Mouse (Mus musculus): ENCODE results near the gene Syngr4. TPM values are rescaled to one million over a fixed set of nuclear protein-coding genes. Genes with fewer than 3 reads are reported as not detected.

Syngr4 gene
- polyA plus RNA-seq, 1 experiment from 2014 or later = 0.82 TPM

- DNase-seq (ENCODE audit: low spot score) (peak; percentile 40), ATAC-seq (ENCODE audit: insufficient read depth, low FRiP score, low TSS enrichment) (peak; percentile 32; the same call in 1 of the 2 replicates)
- peak within 1 kb of the TSS; percentile 41 for H3K4me2 ChIP-seq (ENCODE audit: low read depth)
- H3K4me3 ChIP-seq (ENCODE audit: low read depth, low read length) = peak within 1 kb of the TSS; percentile 27
- no peaks in the 10 kb centered on the region for H3K4me1 ChIP-seq (ENCODE audit: control insufficient read depth, insufficient read depth, low read length)
- 4% methylated on average over 24 of the region's 24 CpGs for WGBS
- H3K27me3 ChIP-seq (ENCODE audit: control insufficient read depth, insufficient read depth, low read length) = no peaks in the 10 kb centered on the region
- H3K9ac ChIP-seq (ENCODE audit: low read length) = peak within 1 kb of the TSS; percentile 18
- no peaks in the 10 kb centered on the region for H3K9me3 ChIP-seq (ENCODE audit: control insufficient read depth, low read length)
- no peaks in the 10 kb centered on the region for H3K36me3 ChIP-seq (ENCODE audit: control insufficient read depth, insufficient read depth, low read length)
- H3K27ac ChIP-seq (ENCODE audit: low read depth, low read length) = peak within 1 kb of the TSS; percentile 65; the same call in 1 of the 2 replicates
Observed at GRCm38 (mm10) chr7:45923762-45924428, 27.4 kb upstream of the Syngr4 start, which contains the start of gene Ccdc114. Ccdc114 (plus strand) TSS chr7:45924072.

- DNase-seq (ENCODE audit: low spot score) (peak; percentile 93), ATAC-seq (ENCODE audit: insufficient read depth, low FRiP score, low TSS enrichment) (peak; percentile 89)
- Histone ChIP-seq H3K27me3 (ENCODE audit: control insufficient read depth, insufficient read depth, low read length) (no peaks in the 10 kb centered on the region), H3K9ac (ENCODE audit: low read length) (peak overlapping the region; percentile 18), H3K9me3 (ENCODE audit: control insufficient read depth, low read length) (no peaks in the 10 kb centered on the region), H3K4me1 (ENCODE audit: control insufficient read depth, insufficient read depth, low read length) (no peaks in the 10 kb centered on the region), H3K4me3 (ENCODE audit: low read depth, low read length) (peak overlapping the region; percentile 27), H3K4me2 (ENCODE audit: low read depth) (peak overlapping the region; percentile 41), H3K27ac (ENCODE audit: low read depth, low read length) (peak overlapping the region; percentile 65; the same call in 1 of the 2 replicates), H3K36me3 (ENCODE audit: control insufficient read depth, insufficient read depth, low read length) (no peaks in the 10 kb centered on the region)
- WGBS = 1% methylated on average over 37 of the region's 37 CpGs
Observed at GRCm38 (mm10) chr7:45922928-45923761, 26.6 kb upstream of the Syngr4 start.

GRCm38 (mm10) chr7:45921950-45922600 is 25.6 kb upstream of the Syngr4 start:
- H3K4me3 ChIP-seq (ENCODE audit: low read depth, low read length) = no peak overlapping the region

GRCm38 (mm10) chr7:45921242-45921621 is 24.7 kb upstream of the Syngr4 start, which contains the start of gene Emp3:
Emp3 (minus strand) TSS chr7:45921404.
- ATAC-seq (ENCODE audit: insufficient read depth, low FRiP score, low TSS enrichment) = no peak
- Histone ChIP-seq H3K27me3 (ENCODE audit: control insufficient read depth, insufficient read depth, low read length) (no peaks in the 10 kb centered on the region), H3K4me1 (ENCODE audit: control insufficient read depth, insufficient read depth, low read length) (peaks cover 12% of the 10 kb centered on the region), H3K4me2 (ENCODE audit: low read depth) (peak within 1 kb of the TSS; percentile 7; the same call in 1 of the 2 replicates), H3K9ac (ENCODE audit: low read length) (no peak within 1 kb of the TSS; the same call in 1 of the 2 replicates), H3K9me3 (ENCODE audit: control insufficient read depth, low read length) (no peaks in the 10 kb centered on the region), H3K36me3 (ENCODE audit: control insufficient read depth, insufficient read depth, low read length) (no peaks in the 10 kb centered on the region), H3K27ac (ENCODE audit: low read depth, low read length) (no peak within 1 kb of the TSS), H3K4me3 (ENCODE audit: low read depth, low read length) (no peak within 1 kb of the TSS)
- no peak for DNase-seq (ENCODE audit: low spot score)
- 51% methylated on average over 9 of the region's 9 CpGs for WGBS

More at GRCm38 (mm10) chr7:45921950-45922600, 25.6 kb upstream of the Syngr4 start:
- 85% methylated on average over 12 of the region's 12 CpGs for WGBS
- Histone ChIP-seq H3K36me3 (ENCODE audit: control insufficient read depth, insufficient read depth, low read length) (no peaks in the 10 kb centered on the region), H3K27ac (ENCODE audit: low read depth, low read length) (no peak overlapping the region), H3K4me1 (ENCODE audit: control insufficient read depth, insufficient read depth, low read length) (peaks cover 5% of the 10 kb centered on the region), H3K27me3 (ENCODE audit: control insufficient read depth, insufficient read depth, low read length) (no peaks in the 10 kb centered on the region), H3K4me2 (ENCODE audit: low read depth) (no peak overlapping the region), H3K9ac (ENCODE audit: low read length) (no peak overlapping the region), H3K9me3 (ENCODE audit: control insufficient read depth, low read length) (no peaks in the 10 kb centered on the region)
- ATAC-seq (ENCODE audit: insufficient read depth, low FRiP score, low TSS enrichment) (no peak), DNase-seq (ENCODE audit: low spot score) (no peak)

DNA sequence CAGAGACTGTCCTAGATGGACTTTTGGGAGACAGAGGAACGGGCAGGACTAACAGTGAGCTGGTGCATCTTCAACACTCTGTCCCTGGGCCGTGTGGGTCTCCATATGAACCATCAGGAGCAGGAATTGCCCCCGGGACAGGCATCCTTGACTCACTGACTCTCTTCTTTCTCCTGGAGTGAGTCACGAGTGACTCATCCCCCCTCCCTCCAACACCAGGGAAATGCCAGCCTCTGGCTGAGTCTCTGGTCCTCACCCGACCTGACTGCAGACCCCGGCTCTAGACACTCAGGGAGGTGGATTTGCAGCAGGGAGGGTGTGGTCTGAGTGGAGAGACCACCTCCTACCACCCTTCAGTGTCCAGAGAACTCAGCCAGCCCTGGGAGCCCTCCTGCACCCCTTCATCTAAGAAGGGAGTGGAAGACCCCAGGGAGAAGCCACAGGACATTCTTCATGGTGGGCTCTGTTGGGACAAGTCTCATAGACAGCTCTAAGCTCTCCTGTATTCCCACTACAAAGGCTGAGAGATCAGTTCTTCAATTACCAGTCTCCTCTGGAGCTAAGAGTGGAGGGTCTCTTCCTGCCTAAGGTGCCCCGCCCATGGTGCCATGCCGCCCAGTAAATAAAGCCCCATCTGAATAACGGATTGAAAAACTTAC is 24.2 kb upstream of the Syngr4 start:
- H3K4me2 ChIP-seq (ENCODE audit: low read depth) = peak overlapping the region; percentile 7; the same call in 1 of the 2 replicates
- no peak for DNase-seq (ENCODE audit: low spot score)
- ATAC-seq (ENCODE audit: insufficient read depth, low FRiP score, low TSS enrichment) = no peak
- no peak overlapping the region for H3K27ac ChIP-seq (ENCODE audit: low read depth, low read length)
- H3K4me1 ChIP-seq (ENCODE audit: control insufficient read depth, insufficient read depth, low read length) = peaks cover 16% of the 10 kb centered on the region
- H3K9me3 ChIP-seq (ENCODE audit: control insufficient read depth, low read length) = no peaks in the 10 kb centered on the region
- H3K36me3 ChIP-seq (ENCODE audit: control insufficient read depth, insufficient read depth, low read length) = no peaks in the 10 kb centered on the region
- 52% methylated on average over 9 of the region's 9 CpGs for WGBS
- no peaks in the 10 kb centered on the region for H3K27me3 ChIP-seq (ENCODE audit: control insufficient read depth, insufficient read depth, low read length)
- H3K4me3 ChIP-seq (ENCODE audit: low read depth, low read length) = no peak overlapping the region
- H3K9ac ChIP-seq (ENCODE audit: low read length) = no peak overlapping the region; the same call in 1 of the 2 replicates

- WGBS = 82% methylated on average over 4 of the region's 4 CpGs
- H3K27ac ChIP-seq (ENCODE audit: low read depth, low read length) = no peak overlapping the region
- no peak for ATAC-seq (ENCODE audit: insufficient read depth, low FRiP score, low TSS enrichment)
Observed at GRCm38 (mm10) chr7:45919761-45920160, 23.2 kb upstream of the Syngr4 start.

GRCm38 (mm10) chr7:45919083-45919671 is 22.7 kb upstream of the Syngr4 start:
- no peaks in the 10 kb centered on the region for H3K36me3 ChIP-seq (ENCODE audit: control insufficient read depth, insufficient read depth, low read length)
- no peak overlapping the region for H3K27ac ChIP-seq (ENCODE audit: low read depth, low read length)
- DNase-seq (ENCODE audit: low spot score) = no peak
- no peak overlapping the region for H3K4me2 ChIP-seq (ENCODE audit: low read depth)
- H3K9me3 ChIP-seq (ENCODE audit: control insufficient read depth, low read length) = no peaks in the 10 kb centered on the region
- 71% methylated on average over 14 of the region's 14 CpGs for WGBS
- no peaks in the 10 kb centered on the region for H3K27me3 ChIP-seq (ENCODE audit: control insufficient read depth, insufficient read depth, low read length)
- H3K9ac ChIP-seq (ENCODE audit: low read length) = no peak overlapping the region
- ATAC-seq (ENCODE audit: insufficient read depth, low FRiP score, low TSS enrichment) = no peak
- H3K4me1 ChIP-seq (ENCODE audit: control insufficient read depth, insufficient read depth, low read length) = peaks cover 16% of the 10 kb centered on the region
- H3K4me3 ChIP-seq (ENCODE audit: low read depth, low read length) = no peak overlapping the region

More at GRCm38 (mm10) chr7:45919761-45920160, 23.2 kb upstream of the Syngr4 start:
- Histone ChIP-seq H3K4me2 (ENCODE audit: low read depth) (no peak overlapping the region), H3K9ac (ENCODE audit: low read length) (no peak overlapping the region), H3K4me1 (ENCODE audit: control insufficient read depth, insufficient read depth, low read length) (peaks cover 16% of the 10 kb centered on the region), H3K9me3 (ENCODE audit: control insufficient read depth, low read length) (no peaks in the 10 kb centered on the region), H3K27me3 (ENCODE audit: control insufficient read depth, insufficient read depth, low read length) (no peaks in the 10 kb centered on the region), H3K4me3 (ENCODE audit: low read depth, low read length) (no peak overlapping the region), H3K36me3 (ENCODE audit: control insufficient read depth, insufficient read depth, low read length) (no peaks in the 10 kb centered on the region)
- DNase-seq (ENCODE audit: low spot score) = no peak

DNA sequence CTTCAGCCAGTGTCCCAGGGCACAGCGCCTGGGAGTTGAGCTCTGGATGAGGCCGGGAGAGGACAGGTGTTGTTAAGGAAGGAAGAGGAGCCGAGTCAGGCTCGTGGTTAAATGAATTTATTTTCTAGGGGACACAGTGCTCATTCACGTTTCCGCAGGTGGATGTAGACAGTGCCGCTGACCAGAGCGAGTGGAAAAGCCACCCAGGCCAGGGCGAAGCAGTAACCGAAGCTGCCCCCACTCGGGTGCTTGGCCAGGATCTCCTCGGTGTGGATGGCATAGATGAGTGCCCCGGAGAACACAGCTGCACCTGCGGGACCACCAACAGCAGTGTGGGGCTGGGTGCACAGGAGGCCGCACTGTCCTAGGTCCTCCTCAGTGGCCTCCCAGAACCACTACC is 21.4 kb upstream of the Syngr4 start:
- Histone ChIP-seq H3K27me3 (ENCODE audit: control insufficient read depth, insufficient read depth, low read length) (no peaks in the 10 kb centered on the region), H3K4me1 (ENCODE audit: control insufficient read depth, insufficient read depth, low read length) (peaks cover 16% of the 10 kb centered on the region), H3K9ac (ENCODE audit: low read length) (no peak overlapping the region), H3K36me3 (ENCODE audit: control insufficient read depth, insufficient read depth, low read length) (no peaks in the 10 kb centered on the region), H3K9me3 (ENCODE audit: control insufficient read depth, low read length) (no peaks in the 10 kb centered on the region), H3K27ac (ENCODE audit: low read depth, low read length) (no peak overlapping the region), H3K4me3 (ENCODE audit: low read depth, low read length) (no peak overlapping the region), H3K4me2 (ENCODE audit: low read depth) (no peak overlapping the region)
- 88% methylated on average over 15 of the region's 15 CpGs for whole genome bisulfite sequencing
- DNase-seq (ENCODE audit: low spot score) (no peak), ATAC-seq (ENCODE audit: insufficient read depth, low FRiP score, low TSS enrichment) (no peak)
